In the genomic region with DNA sequence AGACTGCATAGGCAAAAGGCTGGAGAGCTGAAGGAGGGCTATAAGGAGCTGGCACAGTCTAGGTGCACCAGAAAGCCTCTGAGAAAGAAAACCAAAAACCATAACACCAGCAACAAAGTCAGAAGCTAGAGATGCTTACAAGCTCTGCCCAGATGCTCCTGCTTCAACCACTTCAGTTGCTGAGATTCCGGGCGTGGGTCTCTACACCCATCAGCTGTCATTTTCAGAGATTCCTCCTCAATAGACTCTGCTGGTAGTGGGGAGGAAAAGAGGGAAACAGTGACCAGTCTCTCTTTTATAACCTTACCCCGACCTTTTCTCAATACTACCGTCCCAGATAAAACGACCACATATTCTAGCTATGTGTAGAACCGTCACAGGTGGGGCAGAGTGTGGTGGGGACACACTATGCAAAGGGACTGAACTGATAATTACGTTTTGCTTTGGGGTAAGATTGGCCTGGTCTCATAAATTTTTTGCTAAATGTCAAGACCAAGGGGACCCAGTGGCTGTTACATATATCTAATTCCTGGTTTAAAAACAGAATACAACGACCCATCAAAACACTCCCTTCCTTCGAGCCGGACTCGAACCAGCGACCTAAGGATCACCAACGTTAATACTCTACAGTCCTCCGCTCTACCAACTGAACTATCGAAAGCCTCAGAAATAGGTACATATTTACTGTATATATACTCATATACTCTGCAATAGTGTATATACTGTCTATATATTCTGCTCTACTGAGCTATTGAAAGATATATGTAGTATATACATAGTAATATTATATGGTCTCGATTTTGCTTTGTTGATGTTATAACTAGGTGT, we compare ENCODE assay signal across 21 mouse cellular contexts. TPM values are rescaled to one million over a fixed set of nuclear protein-coding genes. Genes with fewer than 3 reads are reported as not detected.
A peak's percentile ranks its signal among the peaks of the same experiment; 100 is the strongest.
DNase-seq lines count a peak whose midpoint lies in the region; ATAC-seq and TF ChIP-seq lines count a peak whose summit lies in the region.
"Had no signal": no experiment of that assay in that cellular context is flagged by ENCODE, and none has a peak within 500 bp of the region (broad histone marks: within the 10 kb centered on the region; RNA-seq: fewer than 3 reads in every experiment).

No protein-coding gene starts in this region.

- WGBS in limb, embryonic 12.5 days, result 60% methylated on average over 16 of the region's 16 CpGs
- WGBS in limb, embryonic 10.5 days, result 57% methylated on average over 16 of the region's 16 CpGs

- H3K9ac ChIP-seq in limb, embryonic 12.5 days (replicated peaks), result no peak overlapping the region
- peak overlapping the region; percentile 67 for H3K9ac ChIP-seq in CH12.LX (ENCODE audit: insufficient read depth, low read depth)
- H3K9ac ChIP-seq: hindbrain, embryonic 13.5 days; liver, embryonic 15.5 days; neural tube, embryonic 13.5 days had no signal

- dilution Hi-C loops in CH12.LX (cut with MboI; ENCODE audit: extremely low pct_ligation_motif_present, extremely low pct_unique_long_range_greater_than_20kb, low sequenced_read_pairs), result no loop called here

- no peak for TF ChIP-seq EP300 in CH12.LX (IDR thresholded peaks at IDR 0.05; ENCODE audit: low read length)

- TF ChIP-seq CTCF in CH12.LX (conservative IDR thresholded peaks at IDR 0.05 in 1 of 2, IDR thresholded peaks at IDR 0.05 in 1 of 2; ENCODE audit: low read depth in 2 of 2, low read length in 2 of 2), result no peak

- peaks cover 19% of the 10 kb centered on the region for H3K4me1 ChIP-seq in limb, embryonic 12.5 days (replicated peaks)
- H3K4me1 ChIP-seq in limb, embryonic 10.5 days, result peaks cover 15% of the 10 kb centered on the region
- peaks cover 0 to 17% of the 10 kb centered on the region in 2 experiments; a peak in 2 of 4 replicates for H3K4me1 ChIP-seq in CH12.LX (ENCODE audit: control insufficient read depth in 1 of 2, insufficient read depth in 2 of 2)

- 0 out of 2 replicates have a peak overlapping the region, but pooled peaks have one; percentile 29 for H3K27ac ChIP-seq in limb, embryonic 12.5 days
- H3K27ac ChIP-seq in limb, embryonic 10.5 days, result no peak overlapping the region
- peak overlapping the region; percentile 31; the same call in 1 of the 2 replicates for H3K27ac ChIP-seq in CH12.LX (ENCODE audit: insufficient read depth, low read depth)
- H3K27ac ChIP-seq: hindbrain, embryonic 13.5 days; liver, embryonic 15.5 days; neural tube, embryonic 13.5 days; stomach, postnatal 0 days had no signal

- no peak overlapping the region for H3K4me3 ChIP-seq in limb, embryonic 12.5 days (replicated peaks)
- no peak overlapping the region for H3K4me3 ChIP-seq in limb, embryonic 10.5 days
- peak overlapping the region; percentile 38 to 49 (median 45) for H3K4me3 ChIP-seq in CH12.LX (replicated peaks in 1 of 3; ENCODE audit: low read depth in 2 of 3, low read length in 2 of 3, poor library complexity in 1 of 3)
- H3K4me3 ChIP-seq: hindbrain, embryonic 13.5 days; liver, embryonic 15.5 days; neural tube, embryonic 13.5 days had no signal

- peak; percentile 39; the same call in 1 of the 2 replicates for TF ChIP-seq POLR2A in CH12.LX (IDR thresholded peaks at IDR 0.05; ENCODE audit: low read depth, low read length)

- peaks cover 7% of the 10 kb centered on the region; the same call in 1 of the 2 replicates for H3K79me2 ChIP-seq in CH12.LX (replicated peaks; ENCODE audit: control insufficient read depth, extremely low read depth, insufficient read depth, poor library complexity, severe bottlenecking)

- no peaks in the 10 kb centered on the region for H3K27me3 ChIP-seq in limb, embryonic 12.5 days
- H3K27me3 ChIP-seq in limb, embryonic 10.5 days (ENCODE audit: low read depth, poor library complexity, severe bottlenecking), result no peaks in the 10 kb centered on the region
- H3K27me3 ChIP-seq in CH12.LX (replicated peaks), result no peaks in the 10 kb centered on the region
- H3K27me3 ChIP-seq: hindbrain, embryonic 13.5 days; liver, embryonic 15.5 days; neural tube, embryonic 13.5 days had no signal

- in situ Hi-C loops in CH12.LX (cut with MboI; ENCODE audit: low pct_ligation_motif_present, low pct_unique_long_range_greater_than_20kb, low sequenced_read_pairs), result loop anchor here (10.0 to 25.0 kb wide), 3 partner anchors 1384 to 1566 kb away; a partner anchor contains a TSS

- H3K36me3 ChIP-seq in limb, embryonic 12.5 days, result no peaks in the 10 kb centered on the region
- H3K36me3 ChIP-seq in limb, embryonic 10.5 days, result no peaks in the 10 kb centered on the region
- no peaks in the 10 kb centered on the region for H3K36me3 ChIP-seq in CH12.LX (replicated peaks in 1 of 2; ENCODE audit: control insufficient read depth in 1 of 2, insufficient read depth in 1 of 2, low read length in 1 of 2)
- H3K36me3 ChIP-seq: hindbrain, embryonic 13.5 days; liver, embryonic 15.5 days; neural tube, embryonic 13.5 days had no signal

- no peaks in the 10 kb centered on the region for H3K9me3 ChIP-seq in limb, embryonic 12.5 days
- H3K9me3 ChIP-seq in limb, embryonic 10.5 days (replicated peaks), result no peaks in the 10 kb centered on the region
- H3K9me3 ChIP-seq in CH12.LX (replicated peaks; ENCODE audit: low read length), result no peaks in the 10 kb centered on the region
- H3K9me3 ChIP-seq: hindbrain, embryonic 13.5 days; liver, embryonic 15.5 days; neural tube, embryonic 13.5 days had no signal

- no peak for TF ChIP-seq RAD21 in CH12.LX (IDR thresholded peaks at IDR 0.05; ENCODE audit: low read depth, low read length)

- DNase-seq in embryo, embryonic 10.5 days (ENCODE audit: low spot score), result peak; percentile 53
- DNase-seq in embryo, embryonic 9.5 days (ENCODE audit: extremely low spot score), result no peak
- no peak for DNase-seq in limb, embryonic 10.5 days (ENCODE audit: low spot score)
- DNase-seq in CH12.LX (ENCODE audit: extremely low read depth), result peak; percentile 80
- DNase-seq in ZHBTc4 (ENCODE audit: low read depth, low spot score), result peak; percentile 64
- no peak for DNase-seq in layer of hippocampus, adult 18-20 months (ENCODE audit: low spot score in 2 of 2)
- no peak for DNase-seq in layer of hippocampus, adult 8-10 months (ENCODE audit: low spot score in 2 of 2)
- DNase-seq: adrenal gland, postnatal 25 days; kidney, postnatal 10 days; left cerebral cortex, postnatal 4 days; lung, postnatal 10 days had no signal

- ATAC-seq in limb, embryonic 12.5 days (ENCODE audit: insufficient number of reproducible peaks, insufficient read depth, low FRiP score, low TSS enrichment, low read depth), result no peak
- ATAC-seq: forebrain, embryonic 14.5 days; intestine, embryonic 16.5 days had no signal

- H3K4me2 ChIP-seq in limb, embryonic 12.5 days, result no peak overlapping the region
- peak overlapping the region; percentile 72 for H3K4me2 ChIP-seq in CH12.LX (ENCODE audit: insufficient read depth, low read depth, poor library complexity, severe bottlenecking)

TF ChIP-seq in CH12.LX, 34 proteins besides CTCF, POLR2A, EP300 and RAD21:
- TF ChIP-seq USF1 (IDR thresholded peaks at IDR 0.05; ENCODE audit: low read depth, low read length) (no peak), TBP (conservative IDR thresholded peaks at IDR 0.05; ENCODE audit: low read depth, low read length) (peak; percentile 100), ELF1 (IDR thresholded peaks at IDR 0.05; ENCODE audit: low read depth, low read length) (no peak)

RNA-seq across cellular contexts. Expression of a gene that starts 4.7 kb away (rescaled TPM):
- 14.4 and 15.2 TPM in 2 replicates for polyA plus RNA-seq in limb, embryonic 12.5 days (2016; fragmentation: Nextera tagmentation; extraction: Ambion mirVana)
- polyA plus RNA-seq in limb, embryonic 10.5 days (2016; fragmentation: Nextera tagmentation; extraction: Ambion mirVana), result 16.9 and 17.1 TPM in 2 replicates
- total RNA-seq in CH12.LX (2012; rRNA removed) (10.1 and 13.1 TPM in 2 replicates), CH12.LX (2014; rRNA removed) (14.4 and 15.4 TPM in 2 replicates)
- polyA plus RNA-seq in CH12.LX (2012; ENCODE audit: insufficient read length, low read depth), result 11.7 and 12.9 TPM in 2 replicates
- total RNA-seq in layer of hippocampus, adult 18-20 months (2021), result 1 to 10 TPM; 8.8 to 9.5 TPM
- 1 to 10 TPM; 8.0 to 9.0 (median 8.7) TPM for total RNA-seq in layer of hippocampus, adult 8-10 months (2022)

RNA-seq across cellular contexts. Expression of a gene that starts 37.3 kb away (rescaled TPM):
- 0.10 and 0.12 TPM in 2 replicates for polyA plus RNA-seq in limb, embryonic 12.5 days (2016; fragmentation: Nextera tagmentation; extraction: Ambion mirVana)
- polyA plus RNA-seq in limb, embryonic 10.5 days (2016; fragmentation: Nextera tagmentation; extraction: Ambion mirVana), result 0.08 and 0.10 TPM in 2 replicates
- 0.38 and 0.51 TPM in 2 replicates for total RNA-seq in CH12.LX (2012; rRNA removed)
- total RNA-seq in CH12.LX (2014; rRNA removed), result 0.20 TPM in 2 replicates
- polyA plus RNA-seq in CH12.LX (2012; ENCODE audit: insufficient read length, low read depth), result 0.08 and 0.21 TPM in 2 replicates
- total RNA-seq in layer of hippocampus, adult 18-20 months (2021), result not detected
- not detected for total RNA-seq in layer of hippocampus, adult 8-10 months (2022)
- total RNA-seq: adrenal gland, postnatal 25 days; layer of hippocampus, postnatal 25 days; left cerebral cortex, postnatal 4 days; megakaryocyte, adult 5-6 weeks had no signal
- polyA plus RNA-seq: C2C12; forebrain, embryonic 14.5 days; stomach, postnatal 0 days had no signal

RNA-seq across cellular contexts. Expression of a gene that starts 59.4 kb away (rescaled TPM):
- polyA plus RNA-seq in limb, embryonic 12.5 days (2016; fragmentation: Nextera tagmentation; extraction: Ambion mirVana), result 70.7 and 75.5 TPM in 2 replicates
- 55.7 and 69.0 TPM in 2 replicates for polyA plus RNA-seq in limb, embryonic 10.5 days (2016; fragmentation: Nextera tagmentation; extraction: Ambion mirVana)
- total RNA-seq in CH12.LX (2012; rRNA removed) (10.3 and 12.3 TPM in 2 replicates), CH12.LX (2014; rRNA removed) (17.7 and 20.0 TPM in 2 replicates)
- 10.3 and 10.5 TPM in 2 replicates for polyA plus RNA-seq in CH12.LX (2012; ENCODE audit: insufficient read length, low read depth)
- 10 to 100 TPM; 30.8 to 31.6 TPM for total RNA-seq in layer of hippocampus, adult 18-20 months (2021)
- total RNA-seq in layer of hippocampus, adult 8-10 months (2022), result 10 to 100 TPM; 26.0 to 33.5 (median 30.2) TPM

Comparison
In these comparisons a context has a peak if more than half of its experiments do, and no peak if none do; other contexts are left out.
1. DNase-seq: peak in embryo, embryonic 10.5 days (single experiment), CH12.LX (single experiment) and ZHBTc4 (single experiment); none in embryo, embryonic 9.5 days (single experiment), limb, embryonic 10.5 days (single experiment), layer of hippocampus, adult 18-20 months (0 of 2) and layer of hippocampus, adult 8-10 months (0 of 2).
2. H3K4me3 ChIP-seq: peak in CH12.LX (3 of 3); none in limb, embryonic 12.5 days (single experiment) and limb, embryonic 10.5 days (single experiment).